Mouse (Mus musculus) forebrain, embryonic 10.5 days (tissue): ENCODE results near the gene Pabpc6. TPM values are rescaled to one million over a fixed set of nuclear protein-coding genes. Genes with fewer than 3 reads are reported as not detected.

Experiments
- DNase-seq: peaks from one replicate; pipeline ENCODE4 v3.0.0-alpha.2; 2017; ENCODE audit warnings: low spot score; ENCODE audit errors: extremely low spot score
- H3K27ac ChIP-seq: fragments of 300-500 bp; sonication (generic); 2 replicates; pipeline ENCODE4 v1.5.1; 2016; ENCODE audit warnings: mild to moderate bottlenecking
- H3K27me3 ChIP-seq: fragments of 300-500 bp; sonication (generic); 2 replicates; pipeline ENCODE4 v1.6.1; 2016; ENCODE audit warnings: mild to moderate bottlenecking; ENCODE audit not compliant: poor library complexity, severe bottlenecking
- H3K36me3 ChIP-seq: fragments of 300-500 bp; sonication (generic); replicated peaks from 2 replicates; pipeline ENCODE4 v1.6.1; 2016; ENCODE audit warnings: mild to moderate bottlenecking, moderate library complexity
- H3K4me1 ChIP-seq: fragments of 300-500 bp; sonication (generic); 2 replicates; pipeline ENCODE4 v1.6.1; 2016
- H3K4me3 ChIP-seq: fragments of 300-500 bp; sonication (generic); 2 replicates; pipeline ENCODE4 v1.5.1; 2016; ENCODE audit warnings: mild to moderate bottlenecking, moderate library complexity
- H3K9me3 ChIP-seq: fragments of 300-500 bp; sonication (generic); 2 replicates; pipeline ENCODE4 v1.6.1; 2016; ENCODE audit warnings: mild to moderate bottlenecking, moderate library complexity
- WGBS: fragments of 180-500 bp; shearing (Covaris S2); methylation state at CpG from one replicate; pipeline ENCODE4 v1.1.7; 2016; 5-methylcytosine and 5-hydroxymethylcytosine counted together
- polyA plus RNA-seq: library from polyadenylated mRNA; unstranded; fragments of >200 nt; fragmentation: Nextera tagmentation; extraction: Ambion mirVana; gene quantifications from 2 replicates; pipeline ENCODE4 v1.2.1, GENCODE M21; 2016

Gene Pabpc6
- polyA plus RNA-seq = not detected in 2 replicates

DNA sequence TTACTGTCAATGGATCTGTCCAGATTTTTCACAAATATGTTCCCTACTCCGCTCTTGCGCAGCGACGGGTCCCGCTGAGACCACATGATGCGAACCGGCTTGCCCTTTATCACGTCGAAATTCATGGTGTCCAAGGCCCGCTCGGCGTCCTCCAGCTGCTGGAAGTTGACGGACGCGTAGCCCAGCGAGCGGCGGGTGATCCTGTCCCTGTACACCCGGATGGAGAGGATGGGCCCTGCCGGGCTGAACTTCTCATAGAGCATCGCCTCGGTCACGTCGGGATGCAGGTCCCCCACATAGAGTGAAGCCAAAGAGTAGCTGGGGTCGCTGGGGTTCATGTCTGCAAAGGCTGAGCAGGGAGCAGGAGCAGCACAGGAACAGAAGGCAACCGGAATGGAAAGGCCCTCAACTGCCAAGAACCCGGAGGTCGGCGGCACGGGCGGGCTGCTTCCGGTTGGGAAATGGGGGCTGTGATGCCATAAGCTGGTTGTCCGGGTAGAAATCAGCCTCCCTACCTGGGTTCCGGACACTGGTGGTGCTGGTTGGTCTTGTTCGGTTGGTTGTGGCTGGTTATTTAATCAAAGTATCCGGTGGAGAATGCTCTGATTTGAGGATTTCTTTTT, at the start of gene Pabpc6:
Gene Pabpc6 (minus strand): TSS at position 435 of the 623 bp plus-strand sequence.
- no peaks in the 10 kb centered on the region for H3K36me3 ChIP-seq
- no peaks in the 10 kb centered on the region for H3K4me1 ChIP-seq
- H3K27me3 ChIP-seq = no peaks in the 10 kb centered on the region
- peaks cover 8% of the 10 kb centered on the region; the same call in 1 of the 2 replicates for H3K9me3 ChIP-seq
- H3K4me3 ChIP-seq = no peak within 1 kb of the TSS
- DNase-seq = no peak
- WGBS = 94% methylated on average over 36 of the region's 36 CpGs
- no peak within 1 kb of the TSS for H3K27ac ChIP-seq

DNA sequence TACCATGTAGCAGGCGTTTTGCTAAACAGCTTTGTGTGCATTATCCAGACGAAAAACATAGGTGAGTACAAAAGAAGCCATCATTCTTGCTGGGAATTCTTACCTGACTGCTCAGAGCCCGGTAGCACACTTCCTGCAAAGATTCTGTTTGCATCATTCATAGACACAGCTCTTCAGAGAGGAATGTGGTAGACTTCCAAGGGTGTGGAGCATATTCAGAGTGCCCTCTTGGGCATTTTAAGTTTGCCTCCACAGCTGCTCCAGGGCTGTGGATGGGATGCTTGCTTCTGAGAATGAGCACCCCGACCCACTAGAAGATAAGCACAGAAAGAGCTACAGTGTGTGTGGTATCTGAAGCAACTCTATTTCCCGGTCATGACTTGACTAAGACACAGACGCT, 41.4 kb upstream of the Pabpc6 start:
- H3K4me1 ChIP-seq = no peaks in the 10 kb centered on the region
- no peaks in the 10 kb centered on the region for H3K36me3 ChIP-seq
- no peaks in the 10 kb centered on the region; the same call in 1 of the 2 replicates for H3K9me3 ChIP-seq
- DNase-seq = no peak
- H3K27ac ChIP-seq = no peak overlapping the region
- no peaks in the 10 kb centered on the region for H3K27me3 ChIP-seq
- 89% methylated on average over 6 of the region's 6 CpGs for WGBS
- H3K4me3 ChIP-seq = no peak overlapping the region

- Histone ChIP-seq H3K27me3 (no peaks in the 10 kb centered on the region), H3K9me3 (no peaks in the 10 kb centered on the region), H3K4me1 (no peaks in the 10 kb centered on the region), H3K4me3 (no peak overlapping the region), H3K27ac (no peak overlapping the region), H3K36me3 (no peaks in the 10 kb centered on the region)
- whole genome bisulfite sequencing = 93% methylated on average over 3 of the region's 3 CpGs
- DNase-seq = no peak
Observed at GRCm38 (mm10) chr17:9708888-9709287, 39.4 kb upstream of the Pabpc6 start.

DNA sequence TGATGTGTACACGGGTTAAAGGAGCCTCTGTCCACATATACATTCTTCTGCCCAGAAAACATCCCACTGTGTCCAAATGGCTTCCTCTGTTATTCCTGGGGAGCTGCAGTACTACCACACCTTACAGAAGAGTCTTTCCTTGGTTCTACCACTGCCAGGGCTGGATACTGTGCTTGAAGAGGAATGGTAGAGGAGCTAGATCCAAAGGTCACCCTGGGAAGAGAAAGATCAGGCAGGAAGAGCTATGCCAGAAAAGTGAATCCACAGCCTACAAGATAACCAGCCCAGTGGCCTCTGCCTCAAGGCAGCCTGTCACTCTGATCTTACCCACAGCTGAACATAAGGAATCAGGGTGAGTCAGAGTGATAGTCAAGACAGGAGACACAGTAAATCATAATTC, 37.8 kb upstream of the Pabpc6 start:
- H3K36me3 ChIP-seq = no peaks in the 10 kb centered on the region

DNA sequence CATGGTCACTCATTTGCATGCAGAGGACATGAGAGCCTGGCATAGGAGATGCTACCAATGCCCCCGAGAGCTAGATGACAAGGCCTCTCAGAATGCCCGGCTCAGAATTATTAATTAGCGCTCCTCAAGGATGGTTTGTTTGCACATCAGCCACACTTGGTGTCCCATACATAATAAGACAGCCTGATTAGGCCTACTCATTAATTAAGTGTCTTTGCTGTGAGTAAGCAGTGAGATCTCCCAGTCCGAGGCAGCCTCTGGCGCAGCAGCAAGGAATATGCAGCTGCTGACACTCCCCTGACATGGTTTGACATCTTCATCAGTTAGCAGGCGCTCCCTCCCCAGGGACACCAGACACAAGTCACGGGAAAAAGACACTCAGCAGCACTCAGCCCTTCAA, 28.2 kb upstream of the Pabpc6 start:
- H3K27ac ChIP-seq = no peak overlapping the region
- H3K36me3 ChIP-seq = no peaks in the 10 kb centered on the region
- H3K9me3 ChIP-seq = no peaks in the 10 kb centered on the region
- DNase-seq = no peak
- peaks cover 5% of the 10 kb centered on the region; the same call in 1 of the 2 replicates for H3K4me1 ChIP-seq
- no peak overlapping the region for H3K4me3 ChIP-seq
- no peaks in the 10 kb centered on the region; the same call in 1 of the 2 replicates for H3K27me3 ChIP-seq
- WGBS = 68% methylated on average over 7 of the region's 7 CpGs

More for the DNA sequence above, 37.8 kb upstream of the Pabpc6 start:
- no peak for DNase-seq
- Histone ChIP-seq H3K4me3 (no peak overlapping the region), H3K4me1 (no peaks in the 10 kb centered on the region), H3K27me3 (no peaks in the 10 kb centered on the region), H3K9me3 (no peaks in the 10 kb centered on the region), H3K27ac (no peak overlapping the region)
- 90% methylated on average over 1 of the region's 1 CpGs for WGBS

DNA sequence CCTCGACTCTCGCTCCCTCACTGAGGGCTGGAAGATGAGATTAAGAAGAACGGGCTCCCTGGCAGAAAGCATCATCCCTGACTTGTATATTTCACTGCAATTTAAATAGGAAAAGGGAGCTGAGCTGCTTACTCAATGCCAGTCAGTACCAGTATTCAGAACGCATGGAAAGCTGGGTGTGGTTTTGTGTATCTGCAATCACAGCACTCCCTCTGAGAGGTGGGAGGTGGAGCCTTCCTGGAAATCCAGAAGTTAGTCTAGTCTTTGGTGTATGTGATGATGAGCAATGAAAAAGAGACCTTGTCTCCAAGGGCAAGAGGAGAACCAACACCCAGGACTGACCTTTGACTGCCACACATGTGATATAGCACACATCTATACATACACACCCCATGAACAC, 21.7 kb upstream of the Pabpc6 start:
- WGBS = 74% methylated on average over 4 of the region's 4 CpGs
- DNase-seq = no peak
- Histone ChIP-seq H3K9me3 (no peaks in the 10 kb centered on the region), H3K4me3 (no peak overlapping the region), H3K27ac (no peak overlapping the region), H3K36me3 (no peaks in the 10 kb centered on the region), H3K4me1 (peaks cover 2% of the 10 kb centered on the region), H3K27me3 (no peaks in the 10 kb centered on the region)

- H3K9me3 ChIP-seq = no peaks in the 10 kb centered on the region
- H3K4me3 ChIP-seq = no peak overlapping the region
- no peak overlapping the region for H3K27ac ChIP-seq
- WGBS = 81% methylated on average over 4 of the region's 4 CpGs
- DNase-seq = no peak
- H3K4me1 ChIP-seq = peaks cover 18% of the 10 kb centered on the region
- H3K27me3 ChIP-seq = no peaks in the 10 kb centered on the region
- no peaks in the 10 kb centered on the region for H3K36me3 ChIP-seq
Observed at GRCm38 (mm10) chr17:9683539-9684155, 14.1 kb upstream of the Pabpc6 start.

GRCm38 (mm10) chr17:9680741-9681140, 11.2 kb upstream of the Pabpc6 start:
- H3K9me3 ChIP-seq = no peaks in the 10 kb centered on the region
- no peak for DNase-seq
- no peaks in the 10 kb centered on the region for H3K36me3 ChIP-seq
- no peak overlapping the region for H3K4me3 ChIP-seq
- peaks cover 11% of the 10 kb centered on the region for H3K4me1 ChIP-seq
- H3K27me3 ChIP-seq = no peaks in the 10 kb centered on the region
- 0 out of 2 replicates have a peak overlapping the region, but pooled peaks have one; percentile 35 for H3K27ac ChIP-seq
- WGBS = 66% methylated on average over 8 of the region's 8 CpGs

DNA sequence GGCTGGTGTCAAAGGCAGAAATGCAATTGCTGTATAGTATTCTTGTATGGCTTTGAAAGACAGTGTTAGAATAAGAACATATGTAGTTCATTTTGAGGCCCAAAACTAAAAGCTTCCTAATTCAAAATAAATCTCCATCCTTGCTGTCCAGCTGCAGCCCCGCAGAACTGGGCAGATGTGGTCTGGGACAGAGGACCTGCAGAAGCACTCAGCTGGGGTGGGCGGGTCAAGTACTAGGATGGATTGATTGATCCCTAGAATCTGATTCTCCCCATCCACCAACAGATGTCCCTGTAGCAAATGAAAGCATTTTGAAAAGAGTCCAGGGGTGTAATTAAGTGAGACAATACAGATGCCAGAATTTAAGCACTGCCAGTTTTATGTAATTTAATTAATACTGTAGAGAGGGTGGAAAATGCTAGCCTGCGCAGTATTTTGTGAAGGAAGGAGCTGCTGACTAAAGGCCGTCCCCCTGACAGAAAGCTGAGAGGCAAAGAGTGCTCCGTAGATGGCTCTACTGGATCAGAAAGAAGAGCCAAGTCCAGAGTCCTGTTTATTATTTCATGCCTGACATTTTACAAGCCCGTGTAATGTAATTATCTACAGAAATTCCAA, 5.8 kb upstream of the Pabpc6 start:
- DNase-seq = no peak
- Histone ChIP-seq H3K36me3 (no peaks in the 10 kb centered on the region), H3K4me1 (peaks cover 5% of the 10 kb centered on the region), H3K27ac (no peak overlapping the region), H3K4me3 (no peak overlapping the region), H3K27me3 (no peaks in the 10 kb centered on the region), H3K9me3 (no peaks in the 10 kb centered on the region)
- 85% methylated on average over 6 of the region's 6 CpGs for WGBS

GRCm38 (mm10) chr17:9667955-9668354, 1.6 kb downstream of the Pabpc6 start:
- DNase-seq = no peak
- no peaks in the 10 kb centered on the region for H3K27me3 ChIP-seq
- H3K9me3 ChIP-seq = peaks cover 8% of the 10 kb centered on the region; the same call in 1 of the 2 replicates
- no peaks in the 10 kb centered on the region for H3K4me1 ChIP-seq
- no peak overlapping the region for H3K27ac ChIP-seq
- no peak overlapping the region for H3K4me3 ChIP-seq
- H3K36me3 ChIP-seq = no peaks in the 10 kb centered on the region
- WGBS = 93% methylated on average over 9 of the region's 9 CpGs

DNA sequence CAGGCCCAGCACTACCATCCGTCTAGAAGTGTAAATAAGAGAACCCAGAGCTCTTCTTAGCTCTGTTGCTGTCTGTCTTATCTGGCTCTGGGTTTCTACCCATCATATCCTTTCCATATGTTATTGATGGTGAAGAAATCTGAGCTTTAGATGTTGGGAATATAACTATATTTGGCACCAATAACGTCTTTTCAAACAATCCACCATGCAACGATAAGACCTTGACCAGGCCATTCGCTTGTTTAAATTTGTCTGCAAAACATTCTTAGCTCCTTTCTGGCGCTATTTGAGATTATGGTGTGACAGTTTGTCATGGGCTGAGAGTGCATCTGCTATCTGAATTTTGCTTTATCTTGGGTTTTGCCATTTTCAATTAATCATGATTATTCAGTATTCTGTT, 10.9 kb downstream of the Pabpc6 start:
- Histone ChIP-seq H3K36me3 (no peaks in the 10 kb centered on the region), H3K4me3 (no peak overlapping the region), H3K27ac (no peak overlapping the region), H3K4me1 (0 out of 2 replicates have a peak, but pooled peaks cover 3% of the 10 kb centered on the region), H3K9me3 (no peaks in the 10 kb centered on the region), H3K27me3 (no peaks in the 10 kb centered on the region)
- 91% methylated on average over 5 of the region's 5 CpGs for WGBS
- DNase-seq = no peak

- H3K4me1 ChIP-seq = no peaks in the 10 kb centered on the region
- WGBS = 89% methylated on average over 3 of the region's 3 CpGs
- no peak overlapping the region for H3K4me3 ChIP-seq
- no peak overlapping the region for H3K27ac ChIP-seq
- DNase-seq = no peak
- H3K36me3 ChIP-seq = no peaks in the 10 kb centered on the region
- no peaks in the 10 kb centered on the region for H3K9me3 ChIP-seq
- no peaks in the 10 kb centered on the region for H3K27me3 ChIP-seq
Observed at GRCm38 (mm10) chr17:9654155-9654554, 15.4 kb downstream of the Pabpc6 start.

- 86% methylated on average over 4 of the region's 4 CpGs for WGBS
Observed at GRCm38 (mm10) chr17:9647644-9648043, 21.9 kb downstream of the Pabpc6 start.

More at GRCm38 (mm10) chr17:9647644-9648043, 21.9 kb downstream of the Pabpc6 start:
- no peaks in the 10 kb centered on the region for H3K27me3 ChIP-seq
- H3K27ac ChIP-seq = no peak overlapping the region
- DNase-seq = no peak
- no peaks in the 10 kb centered on the region for H3K36me3 ChIP-seq
- no peaks in the 10 kb centered on the region for H3K9me3 ChIP-seq
- H3K4me1 ChIP-seq = no peaks in the 10 kb centered on the region
- H3K4me3 ChIP-seq = no peak overlapping the region
